Mouse (Mus musculus) retina, postnatal 1 day (tissue): ENCODE data around the gene Fkbpl.
A peak's percentile ranks its signal among the peaks of the same experiment; 100 is the strongest.

Experiments used
- DNase-seq: peaks from one replicate; pipeline ENCODE4 v3.0.0-alpha.2; 2012

Fkbpl gene

DNA sequence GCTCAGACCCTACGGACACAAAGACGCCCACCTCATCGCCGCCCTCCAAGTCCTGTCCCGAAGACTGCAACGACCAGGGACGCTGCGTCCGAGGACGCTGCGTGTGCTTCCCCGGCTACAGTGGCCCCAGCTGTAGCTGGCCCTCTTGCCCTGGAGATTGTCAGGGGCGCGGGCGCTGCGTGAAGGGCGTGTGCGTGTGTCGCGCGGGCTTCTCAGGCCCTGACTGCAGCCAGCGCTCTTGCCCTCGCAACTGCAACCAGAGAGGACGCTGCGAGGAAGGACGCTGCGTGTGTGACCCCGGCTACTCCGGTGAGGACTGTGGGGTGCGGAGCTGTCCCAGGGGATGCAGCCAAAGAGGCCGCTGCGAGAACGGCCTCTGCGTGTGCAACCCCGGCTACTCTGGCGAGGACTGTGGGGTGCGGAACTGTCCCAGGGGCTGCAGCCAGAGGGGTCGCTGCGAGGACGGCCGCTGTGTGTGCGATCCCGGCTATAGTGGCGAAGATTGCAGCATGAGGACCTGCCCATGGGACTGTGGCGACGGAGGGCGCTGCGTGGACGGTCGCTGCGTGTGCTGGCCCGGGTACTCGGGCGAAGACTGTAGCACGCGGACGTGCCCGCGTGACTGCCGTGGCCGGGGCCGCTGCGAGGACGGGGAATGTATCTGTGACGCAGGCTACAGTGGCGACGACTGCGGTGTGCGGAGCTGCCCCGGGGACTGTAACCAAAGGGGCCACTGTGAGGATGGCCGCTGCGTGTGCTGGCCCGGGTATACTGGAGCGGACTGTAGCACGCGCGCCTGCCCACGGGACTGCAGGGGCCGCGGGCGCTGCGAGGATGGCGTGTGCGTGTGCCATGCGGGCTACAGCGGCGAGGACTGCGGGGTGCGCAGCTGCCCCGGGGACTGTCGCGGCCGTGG is 26.8 kb downstream of the Fkbpl start:
- peak; percentile 45 for DNase-seq

DNA sequence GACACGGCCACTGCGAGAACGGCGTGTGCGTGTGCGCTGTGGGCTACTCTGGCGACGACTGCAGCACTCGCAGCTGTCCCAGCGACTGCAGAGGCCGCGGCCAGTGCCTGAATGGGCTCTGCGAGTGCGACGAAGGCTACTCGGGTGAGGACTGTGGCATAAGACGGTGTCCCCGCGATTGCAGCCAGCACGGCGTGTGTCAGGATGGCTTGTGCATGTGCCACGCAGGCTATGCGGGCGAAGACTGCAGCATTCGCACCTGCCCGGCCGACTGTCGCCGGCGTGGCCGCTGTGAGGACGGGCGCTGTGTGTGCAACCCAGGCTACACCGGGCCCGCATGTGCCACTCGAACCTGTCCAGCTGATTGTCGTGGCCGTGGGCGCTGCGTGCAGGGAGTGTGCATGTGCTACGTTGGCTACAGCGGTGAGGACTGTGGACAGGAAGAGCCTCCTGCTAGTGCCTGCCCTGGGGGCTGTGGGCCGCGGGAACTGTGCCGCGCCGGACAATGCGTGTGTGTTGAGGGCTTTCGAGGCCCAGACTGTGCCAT is 27.8 kb downstream of the Fkbpl start:
- DNase-seq, result peak; percentile 19

DNA sequence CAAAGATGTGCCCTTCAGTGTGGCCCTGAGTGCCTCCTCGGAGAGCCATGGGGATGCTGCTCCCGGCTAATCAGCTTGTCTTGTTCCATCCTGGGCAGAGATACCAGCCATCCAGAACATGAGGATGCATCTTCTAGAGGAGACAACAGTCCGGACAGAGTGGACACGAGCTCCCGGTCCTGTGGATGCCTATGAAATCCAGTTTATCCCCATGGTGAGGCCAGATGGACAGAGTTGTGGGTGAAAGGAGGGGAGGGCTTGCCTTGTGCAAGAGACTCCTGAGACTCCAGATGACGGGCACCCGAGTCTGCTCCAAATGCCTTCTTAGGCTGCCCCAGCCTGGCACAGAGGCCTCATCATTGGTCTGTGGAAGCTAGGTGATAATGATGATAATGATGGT is 28.6 kb downstream of the Fkbpl start:
- no peak for DNase-seq

DNA sequence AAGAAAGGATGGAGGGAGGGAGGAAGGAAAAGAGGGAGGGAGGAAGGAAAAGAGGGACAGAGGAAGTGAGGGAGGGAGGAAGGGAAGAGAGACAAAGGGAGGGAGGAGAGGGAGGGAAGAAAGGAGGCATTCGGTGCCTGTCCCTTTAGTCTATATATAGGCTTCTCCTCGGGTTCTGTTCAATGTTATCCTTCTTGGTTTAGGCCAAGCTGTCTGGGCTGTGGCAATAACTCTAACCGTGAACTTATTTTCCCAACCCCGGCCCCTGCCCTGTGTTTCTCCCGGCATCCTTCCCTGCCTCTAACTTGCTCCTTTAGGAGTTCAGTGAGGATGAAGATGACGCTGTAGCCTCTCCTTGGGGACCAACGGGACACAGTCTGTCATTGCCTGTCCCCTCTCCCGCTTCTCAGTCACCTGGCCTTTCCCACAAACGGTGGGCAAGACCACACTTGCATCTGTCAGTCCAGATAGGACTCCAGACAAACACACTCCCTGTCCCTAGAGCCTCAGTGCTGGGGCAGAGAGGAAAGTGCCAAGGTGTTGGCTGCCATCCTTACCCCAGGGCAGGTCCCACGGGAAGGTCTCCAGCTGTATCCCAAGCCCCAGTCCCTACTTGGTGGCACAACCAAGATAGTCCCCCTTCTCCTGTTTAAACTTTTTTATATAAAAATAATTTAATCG is 30.1 kb downstream of the Fkbpl start:
- DNase-seq, result no peak

DNA sequence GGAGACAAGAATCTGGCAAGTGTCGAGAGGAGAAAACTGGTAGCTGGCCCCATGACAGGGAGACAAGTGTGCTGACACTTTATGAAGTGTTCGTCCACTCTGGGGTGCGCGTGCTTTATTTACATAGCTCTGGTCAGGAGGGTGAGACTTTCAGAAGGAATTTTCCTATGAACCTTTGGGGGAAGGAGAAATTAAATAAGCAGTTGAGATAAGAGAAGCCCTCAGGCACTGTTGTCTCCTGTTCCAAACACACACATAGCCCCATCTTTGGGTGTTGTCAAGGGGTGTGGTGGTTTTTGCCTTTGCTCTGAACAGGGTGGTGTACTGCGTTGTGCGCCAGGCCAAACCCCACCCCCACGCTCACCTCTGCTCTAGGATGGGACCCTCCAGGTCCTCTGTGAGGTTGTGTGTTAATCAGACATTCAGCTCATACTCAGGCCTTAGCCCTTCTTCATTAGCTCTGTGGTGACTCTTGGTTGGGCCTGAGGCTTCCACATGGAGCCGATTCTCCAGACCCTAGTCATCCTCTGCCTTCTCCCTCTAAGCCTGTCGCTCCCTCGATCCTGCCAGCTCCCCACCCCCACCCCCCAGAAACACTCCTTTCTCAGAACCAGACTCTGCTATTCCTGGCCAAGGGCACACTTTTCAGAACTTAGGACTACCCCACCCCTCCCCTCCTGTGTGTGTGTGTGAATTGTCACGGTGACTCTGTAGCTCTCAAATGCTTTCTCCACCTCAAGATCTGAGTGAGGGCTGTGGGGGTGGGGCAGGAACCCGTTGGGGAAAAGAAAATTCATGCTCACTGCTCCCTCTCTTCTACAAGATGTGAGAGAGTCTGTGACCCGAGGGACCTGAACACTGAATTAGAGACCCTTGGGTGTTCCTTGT is 30.9 kb downstream of the Fkbpl start:
- no peak for DNase-seq

GRCm38 (mm10) chr17:34676093-34676460 is 31.5 kb downstream of the Fkbpl start:
- no peak for DNase-seq

- no peak for DNase-seq
These were observed 32.1 kb downstream of the Fkbpl start for GRCm38 (mm10) chr17:34676671-34677070.

DNA sequence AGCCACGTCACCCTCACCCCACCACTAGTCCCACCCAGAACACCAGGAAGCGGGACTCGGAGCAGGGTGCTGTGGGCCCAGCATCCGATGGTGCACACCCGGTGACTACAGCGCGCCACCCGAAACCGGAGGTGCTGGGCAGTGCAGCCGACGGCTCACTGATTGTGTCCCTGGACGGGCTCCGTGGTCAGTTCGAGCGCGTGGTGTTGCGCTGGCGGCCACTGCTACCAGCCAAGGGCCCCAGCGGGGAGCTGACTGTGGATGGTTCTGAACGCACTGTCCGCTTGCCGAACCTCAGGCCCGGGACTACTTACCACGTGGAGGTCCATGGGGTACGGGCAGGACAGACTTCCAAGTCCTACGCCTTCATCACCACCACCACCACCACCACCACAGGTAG is 35.6 kb downstream of the Fkbpl start:
- no peak for DNase-seq

GRCm38 (mm10) chr17:34680621-34681020 is 36.1 kb downstream of the Fkbpl start:
- no peak for DNase-seq

DNA sequence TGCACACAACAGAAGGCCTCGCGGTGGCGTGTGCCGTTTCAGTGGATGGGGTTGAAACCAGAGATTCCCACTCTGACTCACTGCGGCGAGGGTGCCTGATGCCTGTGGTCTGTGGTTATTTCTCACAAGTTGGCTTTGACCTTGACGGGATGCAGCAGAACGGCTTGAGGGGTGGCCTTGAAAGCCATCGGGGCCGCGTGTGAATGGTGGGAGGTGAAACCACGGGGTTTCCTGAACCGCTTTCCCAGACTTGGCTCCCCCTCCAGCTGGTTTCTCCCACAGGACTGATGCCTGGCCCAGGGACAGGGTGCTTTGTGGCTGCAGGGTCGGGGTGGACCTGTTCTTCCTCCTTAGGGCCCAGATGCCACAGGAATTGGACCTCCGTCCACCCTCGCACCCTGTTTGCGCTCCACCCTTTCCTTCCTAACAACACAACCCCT is 36.6 kb downstream of the Fkbpl start:
- no peak for DNase-seq

DNA sequence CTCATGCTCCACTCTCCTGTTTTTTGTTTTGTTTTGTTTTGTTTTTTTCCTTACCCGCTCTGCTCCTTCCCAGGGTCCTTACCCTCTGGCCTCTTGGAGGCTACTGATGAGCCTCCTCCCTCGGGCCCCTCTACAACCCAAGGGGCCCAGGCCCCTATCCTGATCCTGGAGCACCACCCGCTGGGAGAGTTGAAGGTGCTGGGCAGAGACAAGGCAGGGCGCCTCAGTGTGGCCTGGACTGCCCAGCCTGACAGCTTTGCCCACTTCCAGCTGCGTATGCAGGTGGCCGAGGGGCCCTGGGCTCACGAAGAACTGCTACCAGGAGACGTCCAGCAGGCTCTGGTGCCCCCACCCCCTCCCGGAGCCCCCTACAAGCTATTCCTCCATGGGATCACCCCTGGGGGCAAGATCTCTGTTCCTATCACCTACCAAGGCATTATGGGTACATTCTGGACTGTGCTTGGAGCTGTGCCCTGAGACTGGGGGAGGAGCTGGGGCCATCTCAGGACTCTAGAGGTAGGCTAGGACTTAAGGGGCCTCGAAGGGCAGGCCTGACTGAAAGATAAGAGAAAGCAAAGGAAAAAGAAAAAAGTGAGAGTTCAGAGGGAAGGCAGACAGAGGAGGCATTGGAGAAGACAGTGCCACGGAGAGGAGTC is 37.4 kb downstream of the Fkbpl start:
- DNase-seq, result no peak

- DNase-seq, result no peak
These were observed 38.6 kb downstream of the Fkbpl start for GRCm38 (mm10) chr17:34683179-34683578.

DNA sequence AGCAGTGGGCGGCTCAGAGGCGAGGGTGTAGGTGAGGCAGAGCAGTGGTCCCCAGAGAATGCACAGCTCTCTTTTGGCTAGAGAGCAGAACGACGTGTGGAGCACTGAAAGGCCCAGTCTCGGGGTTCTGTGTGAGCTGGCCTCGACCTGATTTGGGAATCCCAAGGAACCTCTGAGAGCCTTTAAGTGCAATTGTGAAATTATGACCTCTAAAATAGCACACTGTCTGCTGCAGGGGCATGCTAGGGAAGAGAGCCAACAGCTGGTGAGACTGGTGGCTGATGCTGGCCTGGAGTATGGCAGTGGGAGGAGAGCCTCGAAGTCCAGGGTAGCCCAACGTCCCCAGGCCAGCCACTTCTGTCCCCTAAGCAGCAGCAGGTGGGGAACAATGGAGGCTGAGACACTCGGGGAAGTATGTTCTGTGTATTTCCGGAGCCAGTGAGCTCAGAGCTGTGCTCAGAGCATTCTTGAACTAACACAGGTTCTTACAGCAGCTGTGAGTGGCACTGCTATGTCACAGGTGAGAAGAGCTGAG is 39.2 kb downstream of the Fkbpl start:
- no peak for DNase-seq

DNA sequence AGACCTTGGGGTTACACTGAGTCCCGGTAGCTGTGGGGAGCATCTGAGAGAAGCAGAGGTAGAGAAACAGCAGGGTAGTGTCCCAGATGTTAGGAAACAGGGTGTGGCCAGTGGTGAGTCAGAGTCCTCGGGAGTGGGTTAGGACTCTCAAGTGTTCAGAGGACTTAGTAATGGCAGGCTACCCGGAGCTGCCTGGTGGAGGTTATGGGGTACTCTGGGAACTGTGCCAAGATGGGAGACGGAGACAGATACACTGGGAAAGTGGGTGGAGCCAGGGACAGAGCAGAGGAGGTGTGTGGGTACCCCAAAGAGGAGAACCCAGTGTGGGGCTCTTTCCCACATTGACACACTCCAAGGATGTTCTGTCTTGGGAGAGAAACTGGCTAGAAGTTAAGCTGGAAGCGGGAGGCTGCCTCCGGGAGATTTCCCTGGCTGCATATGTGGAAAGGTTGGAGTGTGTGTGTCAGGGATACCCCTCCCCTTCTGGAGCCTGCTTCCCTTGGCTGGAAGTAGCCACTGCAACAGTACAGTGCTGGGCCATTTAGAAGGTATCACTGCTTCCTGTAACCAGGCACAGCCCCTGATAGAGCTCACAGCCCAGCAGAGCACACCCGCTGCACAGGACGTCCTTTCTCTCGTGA is 39.8 kb downstream of the Fkbpl start:
- no peak for DNase-seq

GRCm38 (mm10) chr17:34685120-34686110 is 40.9 kb downstream of the Fkbpl start:
- DNase-seq, result no peak

GRCm38 (mm10) chr17:34688889-34689288 is 44.3 kb downstream of the Fkbpl start:
- no peak for DNase-seq

DNA sequence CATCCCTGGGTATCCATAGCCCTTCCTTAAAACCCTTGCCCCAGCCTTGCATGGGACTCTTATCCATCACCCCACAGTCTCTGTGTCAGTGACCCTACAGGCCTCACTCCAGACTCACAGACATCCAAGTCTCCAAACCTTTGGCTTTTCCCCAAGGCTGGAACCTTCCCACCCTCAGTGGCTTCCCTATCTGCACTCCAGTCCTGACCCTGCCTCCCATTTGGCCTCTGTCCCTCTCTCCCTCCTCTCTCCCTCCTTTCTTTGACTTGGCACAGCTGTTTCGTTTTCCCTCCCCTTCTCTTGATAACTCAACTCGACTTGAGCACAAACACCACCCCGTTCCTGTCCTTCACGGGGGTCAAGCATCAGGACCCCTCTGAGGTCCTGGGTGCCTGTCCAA is 45.9 kb downstream of the Fkbpl start:
- DNase-seq, result no peak

DNA sequence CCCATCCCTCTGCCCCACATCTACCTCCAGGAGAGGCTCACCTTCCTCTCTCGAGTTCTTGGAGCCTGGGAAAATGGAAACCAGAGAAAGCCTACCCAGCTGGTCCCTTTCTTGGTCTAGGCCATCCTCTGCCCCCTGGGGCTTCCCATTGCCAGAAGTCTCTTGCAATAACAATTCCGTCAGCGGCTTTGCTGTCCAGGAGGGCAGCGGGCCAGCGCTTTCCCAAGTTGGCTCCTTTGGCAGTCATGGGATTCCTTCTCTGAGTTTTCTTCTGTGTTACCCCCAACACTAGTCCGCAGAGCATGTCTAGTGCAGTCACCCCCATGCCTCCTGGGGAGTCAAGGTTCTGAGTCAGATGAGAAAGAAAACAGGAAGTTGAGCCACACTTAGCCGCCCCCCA is 48.3 kb downstream of the Fkbpl start:
- DNase-seq, result no peak
